7 mouse cellular contexts compared by ENCODE assay signal in genomic region chr10:111924716-111925488, GRCm38 (mm10). TPM values are rescaled to one million over a fixed set of nuclear protein-coding genes. Genes with fewer than 3 reads are reported as not detected.
DNase-seq lines count a peak whose midpoint lies in the region; ATAC-seq and TF ChIP-seq lines count a peak whose summit lies in the region.

No protein-coding gene starts in this region.

- no peaks in the 10 kb centered on the region for H3K9me3 ChIP-seq in MEL (replicated peaks; ENCODE audit: insufficient read depth, low read length)
- H3K9me3 ChIP-seq in hindbrain, embryonic 10.5 days = no peaks in the 10 kb centered on the region
- no peaks in the 10 kb centered on the region for H3K9me3 ChIP-seq in midbrain, embryonic 14.5 days (ENCODE audit: control insufficient read depth, low read length)

- peak overlapping the region; percentile 28; the same call in 1 of the 2 replicates for H3K9ac ChIP-seq in MEL (ENCODE audit: control insufficient read depth, low read depth, low read length, poor library complexity, severe bottlenecking)
- H3K9ac ChIP-seq in midbrain, embryonic 14.5 days (replicated peaks; ENCODE audit: low read length) = no peak overlapping the region; the same call in 1 of the 2 replicates

- no peak for TF ChIP-seq RAD21 in MEL (IDR thresholded peaks at IDR 0.05; ENCODE audit: low read depth, low read length)

- peak overlapping the region; percentile 47 for H3K4me2 ChIP-seq in midbrain, embryonic 14.5 days (ENCODE audit: low read length)

- ATAC-seq in midbrain, embryonic 14.5 days (ENCODE audit: low FRiP score, low TSS enrichment) = no peak

- peak; percentile 34 for DNase-seq in MEL (ENCODE audit: low read depth, low spot score)
- DNase-seq in brain, embryonic 14.5 days (ENCODE audit: low read depth) = peak; percentile 63
- DNase-seq in hindbrain, embryonic 10.5 days (ENCODE audit: low spot score) = peak; percentile 12
- DNase-seq in midbrain, embryonic 14.5 days = no peak
- DNase-seq in right cerebral cortex, adult 18-20 months = no peak
- no peak for DNase-seq in adrenal gland, postnatal 4 days (ENCODE audit: low spot score in 2 of 2)
- DNase-seq in layer of hippocampus, adult 9-11 months = no peak

- no peak for TF ChIP-seq CTCF in MEL (IDR thresholded peaks at IDR 0.05 in 2 of 3, conservative IDR thresholded peaks at IDR 0.05 in 1 of 3; ENCODE audit: control insufficient read depth in 1 of 3, insufficient read depth in 1 of 3, low read depth in 2 of 3, low read length in 3 of 3, poor library complexity in 1 of 3, severe bottlenecking in 1 of 3)
- TF ChIP-seq CTCF in brain, embryonic 14.5 days (IDR thresholded peaks at IDR 0.05; ENCODE audit: borderline replicate concordance, extremely low read depth, insufficient read depth, insufficient read length) = no peak

- 0 out of 4 replicates have a peak, but pooled peaks cover 0 to 2% of the 10 kb centered on the region in 2 experiments for H3K27me3 ChIP-seq in MEL (ENCODE audit: control insufficient read depth in 1 of 2, insufficient read depth in 2 of 2, low read length in 2 of 2)
- H3K27me3 ChIP-seq in hindbrain, embryonic 10.5 days (ENCODE audit: insufficient read depth, poor library complexity, severe bottlenecking) = peaks cover 9% of the 10 kb centered on the region
- peaks cover 6% of the 10 kb centered on the region; the same call in 1 of the 2 replicates for H3K27me3 ChIP-seq in midbrain, embryonic 14.5 days (ENCODE audit: control insufficient read depth, insufficient read depth, low read length)

- H3K79me2 ChIP-seq in MEL (ENCODE audit: control insufficient read depth, insufficient read depth, low read length, poor library complexity) = no peaks in the 10 kb centered on the region

- H3K4me1 ChIP-seq in MEL (ENCODE audit: control insufficient read depth in 1 of 2, insufficient read depth in 2 of 2, low read length in 2 of 2) = peaks cover 10 to 11% of the 10 kb centered on the region in 2 experiments
- peaks cover 41% of the 10 kb centered on the region for H3K4me1 ChIP-seq in hindbrain, embryonic 10.5 days (replicated peaks)
- H3K4me1 ChIP-seq in midbrain, embryonic 14.5 days (ENCODE audit: control insufficient read depth, insufficient read depth, low read length) = peaks cover 13% of the 10 kb centered on the region

- no peak for TF ChIP-seq POLR2A in MEL (IDR thresholded peaks at IDR 0.05; ENCODE audit: control insufficient read depth in 1 of 2, insufficient read depth in 1 of 2, low read depth in 1 of 2, low read length in 2 of 2, poor library complexity in 1 of 2)
- no peak for TF ChIP-seq POLR2A in brain, embryonic 14.5 days (IDR thresholded peaks at IDR 0.05; ENCODE audit: borderline replicate concordance, extremely low read depth, insufficient read depth, insufficient read length, poor library complexity, severe bottlenecking)

- peak overlapping the region; percentile 13 to 26; a peak in 2 of 4 replicates for H3K4me3 ChIP-seq in MEL (ENCODE audit: control insufficient read depth in 1 of 2, insufficient read depth in 1 of 2, low read depth in 2 of 2, low read length in 2 of 2)
- H3K4me3 ChIP-seq in hindbrain, embryonic 10.5 days = peak overlapping the region; percentile 18; the same call in 1 of the 2 replicates
- H3K4me3 ChIP-seq in midbrain, embryonic 14.5 days (replicated peaks; ENCODE audit: low read depth, low read length) = 0 out of 2 replicates have a peak overlapping the region, but pooled peaks have one; percentile 12

- H3K36me3 ChIP-seq in MEL (ENCODE audit: control insufficient read depth in 1 of 2, insufficient read depth in 2 of 2, low read length in 2 of 2) = peaks cover 0 to 12% of the 10 kb centered on the region in 2 experiments; a peak in 2 of 4 replicates
- no peaks in the 10 kb centered on the region for H3K36me3 ChIP-seq in hindbrain, embryonic 10.5 days
- H3K36me3 ChIP-seq in midbrain, embryonic 14.5 days (ENCODE audit: control insufficient read depth, insufficient read depth, low read length) = no peaks in the 10 kb centered on the region

- peak in 1 of 2 experiments; percentile 19; a peak in 1 of 4 replicates for TF ChIP-seq EP300 in MEL (IDR thresholded peaks at IDR 0.05; ENCODE audit: low read depth in 1 of 2, low read length in 2 of 2)

- 48% methylated on average over 12 of the region's 12 CpGs for WGBS in hindbrain, embryonic 10.5 days
- 24% methylated on average over 12 of the region's 12 CpGs for WGBS in midbrain, embryonic 14.5 days

- H3K27ac ChIP-seq in MEL (ENCODE audit: control insufficient read depth, low read depth, low read length) = no peak overlapping the region
- peak overlapping the region; percentile 85 for H3K27ac ChIP-seq in hindbrain, embryonic 10.5 days
- no peak overlapping the region for H3K27ac ChIP-seq in midbrain, embryonic 14.5 days (replicated peaks; ENCODE audit: low read depth, low read length)

TF ChIP-seq in MEL, 35 proteins besides CTCF, POLR2A, EP300 and RAD21:
- TF ChIP-seq E2F4 (IDR thresholded peaks at IDR 0.05; ENCODE audit: borderline replicate concordance, low read depth, low read length) (no peak), USF2 (IDR thresholded peaks at IDR 0.05; ENCODE audit: borderline replicate concordance in 1 of 2, insufficient read depth in 1 of 2, low read depth in 1 of 2, low read length in 2 of 2) (no peak), NELFE (IDR thresholded peaks at IDR 0.05; ENCODE audit: low read depth, low read length) (0 out of 2 replicates have a peak, but pooled peaks have one; percentile 14), POLR2AphosphoS5 (IDR thresholded peaks at IDR 0.05; ENCODE audit: borderline replicate concordance, low read depth, low read length) (no peak), BHLHE40 (IDR thresholded peaks at IDR 0.05; ENCODE audit: borderline replicate concordance, low read depth, low read length) (no peak), CHD2 (IDR thresholded peaks at IDR 0.05; ENCODE audit: low read length) (no peak), MAX (IDR thresholded peaks at IDR 0.05; ENCODE audit: low read length) (peak; percentile 39; the same call in 1 of the 2 replicates), ZC3H11A (IDR thresholded peaks at IDR 0.05; ENCODE audit: low read depth, low read length) (no peak), GATA1 (IDR thresholded peaks at IDR 0.05; ENCODE audit: low read depth, low read length) (no peak), UBTF (IDR thresholded peaks at IDR 0.05; ENCODE audit: borderline replicate concordance, insufficient read depth, low read depth, low read length) (no peak), ZKSCAN1 (IDR thresholded peaks at IDR 0.05; ENCODE audit: low read depth, low read length) (no peak), KAT2A (conservative IDR thresholded peaks at IDR 0.05; ENCODE audit: low read depth, low read length) (no peak), TAL1 (IDR thresholded peaks at IDR 0.05; ENCODE audit: low read length) (no peak), CHD1 (IDR thresholded peaks at IDR 0.05; ENCODE audit: low read depth, low read length) (no peak), ETS1 (IDR thresholded peaks at IDR 0.05; ENCODE audit: low read depth, low read length) (no peak), USF1 (IDR thresholded peaks at IDR 0.05; ENCODE audit: low read depth, low read length) (no peak), TBP (IDR thresholded peaks at IDR 0.05; ENCODE audit: low read depth, low read length) (no peak), ZMIZ1 (IDR thresholded peaks at IDR 0.05; ENCODE audit: low read depth, low read length) (no peak), ELF1 (IDR thresholded peaks at IDR 0.05; ENCODE audit: low read depth, low read length) (no peak), ZNF384 (IDR thresholded peaks at IDR 0.05; ENCODE audit: low read depth, low read length) (peak; percentile 12), MXI1 (IDR thresholded peaks at IDR 0.05; ENCODE audit: low read depth, low read length) (0 out of 2 replicates have a peak, but pooled peaks have one; percentile 30), RCOR1 (IDR thresholded peaks at IDR 0.05; ENCODE audit: low read depth, low read length) (no peak), HCFC1 (IDR thresholded peaks at IDR 0.05; ENCODE audit: low read depth, low read length) (no peak), NRF1 (IDR thresholded peaks at IDR 0.05; ENCODE audit: insufficient read depth, low read depth, low read length, poor library complexity, severe bottlenecking) (no peak), SMC3 (IDR thresholded peaks at IDR 0.05; ENCODE audit: low read depth, low read length) (no peak), MAFK (IDR thresholded peaks at IDR 0.05; ENCODE audit: borderline replicate concordance, low read depth, low read length) (no peak), JUND (IDR thresholded peaks at IDR 0.05; ENCODE audit: low read depth, low read length) (no peak), SIN3A (IDR thresholded peaks at IDR 0.05; ENCODE audit: low read length) (peak; percentile 65)

RNA-seq across cellular contexts. Expression of gene Krr1, which starts 47.6 kb away (rescaled TPM):
- 69.4 and 84.9 TPM in 2 replicates for total RNA-seq in MEL (2012; rRNA removed)
- polyA plus RNA-seq in MEL (2012; ENCODE audit: insufficient read depth in 1 of 2, insufficient read length in 2 of 2, low read depth in 1 of 2, low replicate concordance in 2 of 2, missing spikeins in 1 of 2) = 10 to 100 TPM; 66.3 to 67.2 TPM
- polyA plus RNA-seq in brain, embryonic 14.5 days (2012; rRNA removed) = 24.9 and 29.9 TPM in 2 replicates
- 42.9 and 55.4 TPM in 2 replicates for polyA plus RNA-seq in hindbrain, embryonic 10.5 days (2016; fragmentation: Nextera tagmentation; extraction: Ambion mirVana)
- polyA plus RNA-seq in midbrain, embryonic 14.5 days (2014; fragmentation: Nextera tagmentation; extraction: Ambion mirVana) = 43.1 and 53.1 TPM in 2 replicates
- total RNA-seq in adrenal gland, postnatal 4 days (2021) = 10 to 100 TPM; 36.1 to 41.8 TPM

Comparison
In these comparisons a context has a peak if more than half of its experiments do, and no peak if none do; other contexts are left out.
1. DNase-seq: peak in MEL (single experiment), brain, embryonic 14.5 days (single experiment) and hindbrain, embryonic 10.5 days (single experiment); none in midbrain, embryonic 14.5 days (single experiment), right cerebral cortex, adult 18-20 months (single experiment), adrenal gland, postnatal 4 days (0 of 2) and layer of hippocampus, adult 9-11 months (single experiment).
2. Peak in every context shown above with its lines, with median percentiles within 50 percentile points of each other: H3K4me3 ChIP-seq.